Mouse (Mus musculus): Measurements from ENCODE around the gene Cacna2d3.

The Cacna2d3 gene

GRCm38 (mm10) chr14:29491786-29492185, 229.9 kb downstream of the Cacna2d3 start:
- in situ Hi-C loops (cut with MboI, MseI), result no loop called here

- in situ Hi-C loops (cut with MboI, MseI), result no loop called here
Measured at GRCm38 (mm10) chr14:29485416-29485815, 236.2 kb downstream of the Cacna2d3 start.

GRCm38 (mm10) chr14:29478403-29478983, 243.2 kb downstream of the Cacna2d3 start:
- in situ Hi-C loops (cut with MboI, MseI), result no loop called here

GRCm38 (mm10) chr14:29464277-29464676, 257.4 kb downstream of the Cacna2d3 start:
- in situ Hi-C loops (cut with MboI, MseI), result no loop called here

GRCm38 (mm10) chr14:29449203-29449602, 272.5 kb downstream of the Cacna2d3 start:
- in situ Hi-C loops (cut with MboI, MseI), result no loop called here

GRCm38 (mm10) chr14:29443091-29444026, 278.3 kb downstream of the Cacna2d3 start:
- in situ Hi-C loops (cut with MboI, MseI), result no loop called here

- in situ Hi-C loops (cut with MboI, MseI), result no loop called here
Measured at GRCm38 (mm10) chr14:29442476-29442875, 279.2 kb downstream of the Cacna2d3 start.

GRCm38 (mm10) chr14:29438666-29439065, 283.0 kb downstream of the Cacna2d3 start:
- in situ Hi-C loops (cut with MboI, MseI), result no loop called here

- in situ Hi-C loops (cut with MboI, MseI), result no loop called here
Measured at GRCm38 (mm10) chr14:29438251-29438650, 283.4 kb downstream of the Cacna2d3 start.

GRCm38 (mm10) chr14:29435203-29435602, 286.5 kb downstream of the Cacna2d3 start:
- in situ Hi-C loops (cut with MboI, MseI), result no loop called here

- in situ Hi-C loops (cut with MboI, MseI), result no loop called here
Measured at GRCm38 (mm10) chr14:29433716-29434115, 287.9 kb downstream of the Cacna2d3 start.

DNA sequence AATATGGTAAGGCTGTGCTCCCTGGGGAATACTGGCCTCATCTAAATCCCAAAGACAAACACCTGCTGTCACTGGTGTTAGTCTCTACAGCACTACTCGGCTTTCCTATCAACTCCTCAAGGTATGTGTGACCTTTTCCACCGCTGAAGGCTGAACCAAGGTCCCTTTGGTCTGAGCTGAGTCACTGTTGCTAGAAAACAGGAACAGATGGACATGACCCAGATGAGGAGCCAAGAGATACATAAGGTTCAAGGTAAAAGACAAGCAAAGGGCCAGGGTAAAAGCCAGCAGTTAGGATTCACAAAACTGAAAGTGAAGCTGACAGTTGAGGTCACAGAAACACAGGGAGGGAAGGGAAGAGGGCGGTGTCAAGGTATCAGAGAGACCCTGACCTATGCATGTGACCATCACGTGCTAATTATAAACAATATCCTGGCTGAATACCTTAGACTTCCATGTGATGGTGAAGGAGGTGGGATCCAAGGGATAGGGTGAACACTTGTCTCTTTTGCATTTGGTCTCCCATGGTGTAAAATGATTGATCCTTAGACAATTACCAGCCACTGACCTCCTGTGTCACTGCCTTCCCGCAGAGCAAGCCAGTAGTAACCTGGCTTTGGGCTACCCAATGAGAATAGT, 288.5 kb downstream of the Cacna2d3 start:
- in situ Hi-C loops (cut with MboI, MseI), result no loop called here

DNA sequence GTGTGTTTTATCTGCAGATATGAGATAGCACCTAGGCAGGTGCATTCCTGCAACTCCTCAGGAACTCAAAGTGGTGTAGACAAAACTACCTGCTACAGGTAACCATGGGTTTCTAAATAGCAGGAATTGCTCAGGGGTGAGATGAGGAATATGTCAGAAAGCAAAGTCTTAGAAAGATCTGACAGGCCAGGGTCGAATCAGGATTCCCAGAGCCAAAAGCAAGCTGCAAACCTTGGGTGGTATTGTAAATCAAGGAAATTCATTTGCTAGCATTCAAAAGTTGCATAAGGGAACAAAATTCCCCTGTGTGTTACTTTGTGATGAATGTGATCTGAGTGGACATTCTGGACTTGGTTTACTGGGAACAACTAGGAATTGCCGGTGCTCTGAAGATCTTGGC, 291.9 kb downstream of the Cacna2d3 start:
- in situ Hi-C loops (cut with MboI, MseI), result no loop called here

GRCm38 (mm10) chr14:29425666-29426065, 296.0 kb downstream of the Cacna2d3 start:
- in situ Hi-C loops (cut with MboI, MseI), result no loop called here

GRCm38 (mm10) chr14:29425208-29425607, 296.5 kb downstream of the Cacna2d3 start:
- in situ Hi-C loops (cut with MboI, MseI), result no loop called here

- in situ Hi-C loops (cut with MboI, MseI), result no loop called here
Measured at GRCm38 (mm10) chr14:29405878-29406165, 315.8 kb downstream of the Cacna2d3 start.

- in situ Hi-C loops (cut with MboI, MseI), result no loop called here
Measured at GRCm38 (mm10) chr14:29405125-29405877, 316.4 kb downstream of the Cacna2d3 start.

DNA sequence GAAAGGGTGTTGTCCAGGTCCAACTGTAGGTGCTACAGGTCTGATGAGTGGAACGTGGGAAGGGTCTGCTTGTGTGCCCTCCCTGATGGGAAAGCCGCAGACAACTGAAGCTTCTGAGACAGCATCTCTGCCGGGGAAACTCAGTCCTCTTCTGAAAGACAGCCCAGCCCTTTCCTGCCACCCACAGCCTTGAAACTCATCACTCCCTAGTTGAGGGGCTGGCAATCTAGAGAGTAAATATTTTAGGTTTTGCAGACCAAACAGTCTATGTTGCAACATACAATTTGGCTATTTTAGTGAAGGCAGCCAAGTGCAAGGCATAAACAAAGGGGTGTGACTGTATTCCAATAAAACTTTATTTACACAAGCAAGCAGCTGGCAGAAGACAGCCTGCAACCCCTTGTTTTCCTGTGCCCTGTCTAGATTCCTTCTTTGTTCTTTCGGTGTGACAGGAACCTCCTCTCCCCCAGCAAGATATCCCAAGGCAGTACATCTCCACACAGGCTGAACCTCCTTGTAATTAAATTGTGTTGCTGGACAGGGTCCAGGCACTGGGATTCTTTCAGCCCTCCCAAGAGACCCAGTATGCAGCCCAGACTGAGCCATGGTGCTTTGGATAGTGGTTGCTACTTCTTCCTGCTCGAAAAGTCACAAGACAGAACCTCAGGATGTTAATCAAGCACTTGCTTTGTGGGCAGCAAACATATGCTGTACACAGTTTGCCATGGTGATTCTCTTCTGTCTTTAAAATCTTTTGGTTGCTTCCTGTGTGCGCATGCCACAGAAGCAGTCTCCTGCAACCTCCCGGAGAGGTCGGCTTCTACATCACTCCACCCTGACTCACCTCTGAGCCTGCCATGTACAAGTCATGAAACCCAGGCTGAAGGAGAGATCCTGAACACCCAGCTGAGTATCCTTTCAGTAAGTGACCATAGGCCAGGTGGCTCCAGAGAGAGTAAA, 317.5 kb downstream of the Cacna2d3 start:
- in situ Hi-C loops (cut with MboI, MseI), result no loop called here

DNA sequence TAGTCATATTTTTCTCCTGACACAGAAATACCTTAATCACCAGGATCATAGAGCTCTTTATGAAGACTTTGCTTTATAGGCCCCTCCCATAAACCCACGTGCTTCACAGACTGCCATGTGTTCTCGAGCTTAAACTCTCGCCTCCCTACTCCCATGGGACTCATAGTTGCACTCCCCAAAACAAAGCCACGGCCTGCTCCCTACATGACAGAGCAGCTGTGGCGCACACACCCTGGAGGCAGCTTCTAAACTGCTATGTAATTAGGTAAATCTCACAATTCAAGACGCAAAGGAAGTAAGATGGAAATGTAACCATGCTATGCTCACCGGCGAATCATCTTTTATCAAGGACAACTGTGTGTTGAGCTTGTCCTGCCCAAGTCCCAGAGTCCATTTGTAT, 319.2 kb downstream of the Cacna2d3 start:
- in situ Hi-C loops (cut with MboI, MseI), result no loop called here

DNA sequence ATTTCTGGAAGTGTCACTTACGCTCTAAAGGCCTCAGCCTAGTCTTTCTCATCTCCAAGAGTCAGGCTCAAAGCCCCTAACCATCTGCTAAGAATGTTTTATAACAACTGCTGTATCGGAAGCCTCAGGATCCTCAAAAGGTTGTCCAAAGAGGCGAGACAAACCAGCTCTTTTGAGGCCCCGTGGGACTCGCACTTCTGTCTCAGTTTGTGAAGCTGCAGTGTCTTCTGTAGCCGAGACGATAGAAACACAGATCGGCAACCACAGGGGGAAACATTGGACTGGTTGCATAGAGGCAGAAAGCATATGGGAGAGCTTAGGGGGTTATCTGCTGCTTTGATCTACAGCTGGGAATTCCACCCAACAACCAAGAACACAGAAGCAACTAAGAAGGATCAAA, 327.9 kb downstream of the Cacna2d3 start:
- in situ Hi-C loops (cut with MboI, MseI), result no loop called here

DNA sequence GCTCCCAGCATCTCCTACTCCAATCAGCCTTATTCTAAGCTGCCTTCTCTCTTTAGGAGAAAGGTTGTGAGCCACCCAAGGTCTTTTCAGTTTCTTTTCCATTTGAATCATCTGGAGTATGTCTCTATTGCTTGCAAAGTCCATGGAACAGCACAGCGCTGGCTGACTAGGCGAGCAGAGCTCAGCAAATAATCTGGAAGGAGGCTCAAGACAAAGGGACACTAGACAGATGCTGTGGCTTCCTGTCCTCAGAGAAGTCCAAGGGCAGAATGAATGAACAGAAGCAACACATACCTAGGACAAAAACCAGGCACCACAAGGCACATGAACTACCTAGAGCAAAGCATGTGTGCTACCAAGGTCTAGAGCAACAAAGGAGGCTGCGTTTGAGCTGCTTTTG, 328.8 kb downstream of the Cacna2d3 start:
- in situ Hi-C loops (cut with MboI, MseI), result no loop called here

Measured in T-helper 1 cell (primary cell).